Mouse (Mus musculus) heart, adult 2 months (tissue): ENCODE measurements at regions not wholly inside any gene's neighbourhood (a gene's known extent, or its start where the extent isn't known, plus 50 kb on each side); places are given as distances from the start of the nearest gene placed in this dataset.

Experiments
- DNase-seq, 2 experiments: peaks; one replicate each; pipeline ENCODE4 v3.0.0; 2021
- H3K27ac ChIP-seq: fragments of 200-600 bp; 2 replicates; pipeline ENCODE4 v1.8.1; 2022
- H3K27me3 ChIP-seq: fragments of 200-500 bp; 2 replicates; pipeline ENCODE4 v1.6.1; 2012; ENCODE audit warnings: mild to moderate bottlenecking, low read length, inconsistent platforms, mixed read lengths; ENCODE audit not compliant: control insufficient read depth, insufficient read depth
- H3K36me3 ChIP-seq: fragments of 200-500 bp; 2 replicates; pipeline ENCODE4 v1.6.1; 2012; ENCODE audit warnings: low read length, inconsistent platforms; ENCODE audit not compliant: control insufficient read depth, insufficient read depth
- H3K4me1 ChIP-seq: fragments of 200-500 bp; 2 replicates; pipeline ENCODE4 v1.6.1; 2011; ENCODE audit warnings: low read length; ENCODE audit not compliant: control insufficient read depth, insufficient read depth
- H3K4me3 ChIP-seq: fragments of 200-600 bp; 2 replicates; pipeline ENCODE4 v1.8.1; 2022
- H3K79me2 ChIP-seq: fragments of 200-500 bp; replicated peaks from 2 replicates; pipeline ENCODE4 v1.6.1; 2012; ENCODE audit warnings: mild to moderate bottlenecking, inconsistent platforms, low read length, moderate library complexity, mixed read lengths; ENCODE audit not compliant: control insufficient read depth, insufficient read depth
- H3K9ac ChIP-seq: fragments of 200-500 bp; 2 replicates; pipeline ENCODE4 v1.6.1; 2012; ENCODE audit warnings: low read depth, mild to moderate bottlenecking, control low read depth, inconsistent platforms, low read length, mixed read lengths
- CTCF ChIP-seq: fragments of 200-600 bp; IDR thresholded peaks from 2 replicates; pipeline ENCODE4 v1.8.1; 2022; ENCODE audit warnings: antibody characterized with exemption, mild to moderate bottlenecking, moderate library complexity
- EP300 ChIP-seq: fragments of 200-500 bp; IDR thresholded peaks from 2 replicates; pipeline ENCODE4 v1.6.1; 2011; ENCODE audit warnings: low read depth, low read length, control low read depth; ENCODE audit not compliant: insufficient read depth
- POLR2A ChIP-seq: fragments of 200-500 bp; IDR thresholded peaks from 2 replicates; pipeline ENCODE4 v1.6.1; 2011; ENCODE audit warnings: mild to moderate bottlenecking, low read depth, low read length, control low read depth; ENCODE audit not compliant: insufficient read depth
- WGBS: fragments of 180-500 bp; shearing (Covaris S2); methylation state at CpG from one replicate; pipeline ENCODE4 v1.1.7; 2018; 5-methylcytosine and 5-hydroxymethylcytosine counted together
- intact Hi-C: fragments of 180-260 bp; cut with DNase I; formaldehyde crosslinking; loops from one replicate; pipeline ENCODE4 v1.15.1; 2025

DNA sequence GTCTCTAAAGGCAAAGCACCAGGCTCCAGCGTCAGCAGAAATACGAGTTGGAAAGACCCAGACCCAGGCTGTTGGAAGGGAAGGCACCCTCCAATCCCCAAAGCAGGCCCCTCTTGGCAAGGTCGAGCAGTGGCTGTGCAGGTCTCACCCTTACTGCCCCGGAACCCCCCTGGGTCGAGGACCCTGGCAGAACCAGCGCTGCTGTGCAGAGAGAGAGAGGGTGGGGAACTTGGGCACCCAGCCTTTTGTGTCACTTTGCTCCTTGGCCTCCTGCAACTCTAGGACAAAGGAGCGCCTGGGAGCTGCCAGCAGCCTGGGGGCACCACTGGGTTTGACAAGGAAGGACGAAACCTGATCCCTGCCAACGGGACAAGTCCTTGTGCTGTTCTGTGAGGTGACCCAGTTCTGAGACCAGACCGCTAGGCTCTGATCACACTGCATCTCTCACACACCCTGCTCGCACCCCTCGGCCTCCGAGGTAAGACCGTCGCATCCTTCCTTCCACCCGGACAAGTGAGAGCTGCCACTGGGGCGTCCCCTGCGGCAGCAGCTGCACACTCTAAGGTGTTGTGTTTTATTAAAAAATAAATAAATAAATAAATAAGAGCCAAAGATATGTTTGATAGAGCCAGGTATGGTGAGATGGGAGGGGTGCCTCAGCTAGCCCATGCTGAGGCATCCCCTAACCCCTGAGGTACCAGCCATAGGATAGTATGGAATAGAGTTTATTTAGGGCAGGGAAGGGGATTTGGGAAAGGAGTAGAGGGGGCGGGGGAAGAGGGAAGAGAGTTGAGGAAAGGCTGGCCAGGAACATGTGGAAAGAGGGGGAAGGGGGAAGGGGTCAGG, 138.2 kb downstream of the Ly86 start:
- peak overlapping the region; percentile 39 for H3K4me3 ChIP-seq
- H3K27ac ChIP-seq, result peak overlapping the region; percentile 99
- H3K4me1 ChIP-seq, result peaks cover 15% of the 10 kb centered on the region
- 21% methylated on average over 19 of the region's 19 CpGs for WGBS
- no peaks in the 10 kb centered on the region for H3K36me3 ChIP-seq
- H3K27me3 ChIP-seq, result no peaks in the 10 kb centered on the region
- intact Hi-C loops, result loop anchor here (2.0 to 10.0 kb wide), 2 partner anchors 48 to 342 kb away; no protein-coding TSS in a partner anchor
- peak; percentile 76 to 78 for DNase-seq
- no peaks in the 10 kb centered on the region for H3K79me2 ChIP-seq
- peak overlapping the region; percentile 85 for H3K9ac ChIP-seq
- TF ChIP-seq EP300, result no peak
- TF ChIP-seq CTCF, result peak; percentile 44

DNA sequence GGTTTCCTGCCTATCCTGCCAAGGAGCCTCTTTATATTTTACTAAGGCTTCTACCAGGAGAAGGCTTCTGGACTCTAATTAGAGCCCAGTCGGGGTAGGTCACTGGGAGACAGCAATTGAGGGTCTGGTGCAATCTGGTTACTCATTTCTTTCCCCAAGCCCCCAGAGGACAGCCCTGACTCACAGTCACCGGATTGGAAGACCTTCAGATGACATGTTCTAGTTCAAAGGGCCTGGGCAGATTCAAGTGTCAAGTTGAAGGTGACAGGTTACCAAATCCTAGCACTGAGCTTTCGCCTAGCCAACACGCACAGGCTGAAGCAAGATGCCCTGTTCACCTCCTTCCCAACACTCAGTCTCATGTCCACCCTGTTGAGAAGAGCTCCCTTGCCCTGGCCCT, 139.6 kb downstream of the Ly86 start:
- H3K36me3 ChIP-seq, result no peaks in the 10 kb centered on the region
- peak overlapping the region; percentile 69 for H3K27ac ChIP-seq
- no peaks in the 10 kb centered on the region for H3K27me3 ChIP-seq
- H3K9ac ChIP-seq, result no peak overlapping the region
- 75% methylated on average over 4 of the region's 4 CpGs for WGBS
- H3K79me2 ChIP-seq, result no peaks in the 10 kb centered on the region
- no peak for TF ChIP-seq EP300
- TF ChIP-seq POLR2A, result no peak
- TF ChIP-seq CTCF, result no peak
- peak in 1 of 2 experiments; percentile 33 for DNase-seq
- H3K4me3 ChIP-seq, result no peak overlapping the region
- intact Hi-C loops, result loop anchor here (10.0 kb wide), 1 partner anchor 340 kb away; no protein-coding TSS in a partner anchor
- H3K4me1 ChIP-seq, result peaks cover 15% of the 10 kb centered on the region

DNA sequence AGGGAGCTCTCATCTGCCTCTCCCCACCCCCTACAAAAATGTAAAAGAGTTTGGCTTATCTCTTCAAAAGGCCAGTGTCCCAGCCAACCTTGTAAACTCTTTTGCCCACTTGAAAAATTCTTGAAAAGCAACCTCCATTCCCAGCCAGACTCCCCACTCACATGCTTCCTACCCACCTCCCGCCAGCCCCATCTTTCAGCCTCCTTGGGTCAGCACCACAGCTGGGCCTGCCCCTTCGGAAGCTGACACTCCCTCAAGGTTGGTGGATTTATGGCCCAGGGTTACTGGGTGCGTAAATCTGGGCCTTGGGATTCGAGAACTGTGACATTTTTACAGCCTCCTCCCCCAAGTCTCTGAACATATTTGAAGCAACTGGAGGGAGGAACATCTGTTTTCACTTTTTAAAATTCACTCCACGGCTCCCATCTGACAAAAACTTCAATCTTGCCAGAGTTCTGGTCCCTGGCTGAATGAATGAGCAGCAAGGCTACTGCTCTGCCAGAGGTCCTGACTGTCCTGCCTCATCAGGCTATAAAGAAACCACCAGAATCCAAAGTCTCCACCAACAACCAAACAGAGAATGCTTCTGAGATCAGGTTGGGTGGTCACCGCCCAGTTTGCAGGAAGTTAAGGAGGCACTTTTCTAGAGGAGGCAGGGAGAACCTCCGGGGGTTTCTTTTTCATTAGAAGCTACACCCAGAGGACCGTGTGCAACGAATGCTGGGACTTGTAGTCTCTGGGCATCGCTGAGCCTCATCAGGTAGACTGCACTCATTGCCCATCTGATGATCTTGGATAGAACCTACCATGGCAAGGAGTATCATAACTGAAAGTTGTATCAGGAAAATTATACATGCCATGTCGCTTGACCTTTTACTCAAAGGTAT, 147.3 kb downstream of the Ly86 start:
- 73% methylated on average over 11 of the region's 11 CpGs for WGBS
- H3K36me3 ChIP-seq, result no peaks in the 10 kb centered on the region
- no peak for TF ChIP-seq POLR2A
- TF ChIP-seq CTCF, result no peak
- TF ChIP-seq EP300, result no peak
- no peak overlapping the region for H3K4me3 ChIP-seq
- intact Hi-C loops, result no loop called here
- H3K79me2 ChIP-seq, result no peaks in the 10 kb centered on the region
- H3K4me1 ChIP-seq, result no peaks in the 10 kb centered on the region
- H3K9ac ChIP-seq, result no peak overlapping the region
- no peak for DNase-seq
- H3K27me3 ChIP-seq, result no peaks in the 10 kb centered on the region
- no peak overlapping the region for H3K27ac ChIP-seq

DNA sequence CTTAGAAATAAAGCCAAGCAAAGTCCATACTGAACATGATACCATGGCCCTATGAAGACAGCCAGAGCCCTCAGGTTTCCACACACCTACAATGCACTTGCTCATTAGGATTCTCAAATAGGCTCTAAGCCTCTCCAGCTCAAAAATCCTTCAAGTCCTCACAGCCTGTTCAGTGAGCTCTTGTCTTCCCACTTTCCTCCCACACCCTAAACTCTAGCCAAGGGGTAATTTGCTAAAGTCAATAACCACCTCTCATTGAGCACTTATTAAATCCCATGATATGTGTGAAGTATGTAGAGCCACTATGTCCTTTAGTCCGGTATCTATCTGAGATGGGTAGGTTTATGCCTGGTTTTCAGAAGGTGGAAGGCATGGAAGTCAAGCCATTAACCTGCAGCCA, 148.3 kb downstream of the Ly86 start:
- no peak overlapping the region for H3K4me3 ChIP-seq
- no peak overlapping the region for H3K9ac ChIP-seq
- intact Hi-C loops, result no loop called here
- 97% methylated on average over 1 of the region's 1 CpGs for WGBS
- no peaks in the 10 kb centered on the region for H3K36me3 ChIP-seq
- no peaks in the 10 kb centered on the region for H3K27me3 ChIP-seq
- TF ChIP-seq CTCF, result no peak
- no peak for TF ChIP-seq POLR2A
- TF ChIP-seq EP300, result no peak
- no peak overlapping the region for H3K27ac ChIP-seq
- H3K4me1 ChIP-seq, result no peaks in the 10 kb centered on the region
- DNase-seq, result no peak
- no peaks in the 10 kb centered on the region for H3K79me2 ChIP-seq

DNA sequence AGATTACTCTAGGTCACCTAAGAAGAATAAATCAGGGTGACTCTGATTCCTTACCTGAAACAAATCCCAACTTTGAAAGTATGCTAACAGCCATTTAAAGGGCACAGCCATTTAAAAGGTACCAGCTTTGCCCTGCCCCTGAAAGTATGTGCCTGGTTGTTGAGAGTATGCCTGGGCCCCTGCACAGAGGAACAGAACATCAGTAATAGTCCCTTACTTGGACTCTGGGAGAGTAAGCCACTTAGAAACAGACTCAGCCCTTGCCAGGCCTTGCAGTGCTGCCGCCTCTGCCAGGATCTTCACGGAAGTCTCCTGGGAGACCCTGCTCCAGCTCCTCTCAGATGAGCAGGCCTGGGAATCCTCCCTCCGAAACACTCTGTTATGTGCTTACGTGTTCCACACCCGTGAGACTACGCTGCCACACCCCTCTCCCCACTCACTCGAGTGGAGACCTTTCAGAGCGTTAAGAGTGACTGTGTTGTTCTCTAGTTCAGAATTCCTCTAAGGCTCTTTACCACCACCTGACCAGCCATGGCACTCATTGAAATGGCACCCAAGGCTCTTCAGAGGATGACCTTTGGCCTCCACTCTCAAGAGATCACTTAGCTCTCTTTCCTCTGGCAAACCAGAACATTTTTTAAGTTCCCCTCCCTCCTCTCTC, 150.4 kb downstream of the Ly86 start:
- no peak overlapping the region for H3K4me3 ChIP-seq
- no peak for DNase-seq
- 85% methylated on average over 8 of the region's 8 CpGs for WGBS
- no peaks in the 10 kb centered on the region for H3K27me3 ChIP-seq
- H3K36me3 ChIP-seq, result no peaks in the 10 kb centered on the region
- no peak overlapping the region for H3K27ac ChIP-seq
- H3K9ac ChIP-seq, result no peak overlapping the region
- no peaks in the 10 kb centered on the region for H3K79me2 ChIP-seq
- intact Hi-C loops, result no loop called here
- TF ChIP-seq POLR2A (no peak), CTCF (no peak)
- no peaks in the 10 kb centered on the region for H3K4me1 ChIP-seq
